Mouse (Mus musculus): ENCODE measurements around the gene Nfix. TPM values are rescaled to one million over a fixed set of nuclear protein-coding genes. Genes with fewer than 3 reads are reported as not detected.

Gene Nfix
- polyA plus RNA-seq, 1 experiment from 2014 or later: 18.4 TPM

GRCm38 (mm10) chr8:84809941-84810280 lies 9.8 kb upstream of the Nfix start:
- no peak overlapping the region for H3K27ac ChIP-seq
- no peaks in the 10 kb centered on the region for H3K9me3 ChIP-seq
- H3K9ac ChIP-seq: no peak overlapping the region
- no peak for ATAC-seq (ENCODE audit: insufficient number of reproducible peaks, insufficient read depth, low FRiP score, low TSS enrichment)
- peaks cover 10% of the 10 kb centered on the region; the same call in 1 of the 2 replicates for H3K4me1 ChIP-seq
- WGBS: 79% methylated on average over 5 of the region's 5 CpGs
- H3K4me3 ChIP-seq: no peak overlapping the region
- no peak overlapping the region for H3K4me2 ChIP-seq (replicated peaks)
- H3K36me3 ChIP-seq: no peaks in the 10 kb centered on the region
- H3K27me3 ChIP-seq: peaks cover 69% of the 10 kb centered on the region

GRCm38 (mm10) chr8:84809109-84809940 lies 9.2 kb upstream of the Nfix start:
- H3K27me3 ChIP-seq: peaks cover 71% of the 10 kb centered on the region
- peaks cover 10% of the 10 kb centered on the region; the same call in 1 of the 2 replicates for H3K4me1 ChIP-seq
- no peaks in the 10 kb centered on the region for H3K36me3 ChIP-seq
- no peak overlapping the region for H3K4me2 ChIP-seq (replicated peaks)
- 60% methylated on average over 12 of the region's 12 CpGs for WGBS
- no peak overlapping the region for H3K27ac ChIP-seq
- H3K9ac ChIP-seq: no peak overlapping the region
- no peak for ATAC-seq (ENCODE audit: insufficient number of reproducible peaks, insufficient read depth, low FRiP score, low TSS enrichment)
- no peak overlapping the region for H3K4me3 ChIP-seq
- H3K9me3 ChIP-seq: no peaks in the 10 kb centered on the region

- no peak for ATAC-seq (ENCODE audit: insufficient number of reproducible peaks, insufficient read depth, low FRiP score, low TSS enrichment)
- H3K27ac ChIP-seq: no peak overlapping the region
- H3K27me3 ChIP-seq: peaks cover 78% of the 10 kb centered on the region
- H3K4me1 ChIP-seq: peaks cover 12% of the 10 kb centered on the region
- WGBS: 96% methylated on average over 5 of the region's 5 CpGs
- no peak overlapping the region for H3K4me2 ChIP-seq (replicated peaks)
- H3K36me3 ChIP-seq: no peaks in the 10 kb centered on the region
- H3K9ac ChIP-seq: no peak overlapping the region
- H3K4me3 ChIP-seq: no peak overlapping the region
- no peaks in the 10 kb centered on the region for H3K9me3 ChIP-seq
Measured at GRCm38 (mm10) chr8:84806031-84806430, 5.9 kb upstream of the Nfix start.

- H3K9ac ChIP-seq: peak overlapping the region; percentile 94
- peak overlapping the region; percentile 67 for H3K4me3 ChIP-seq
- H3K27ac ChIP-seq: peak overlapping the region; percentile 71
- H3K4me1 ChIP-seq: peaks cover 31% of the 10 kb centered on the region
- no peaks in the 10 kb centered on the region for H3K9me3 ChIP-seq
- H3K27me3 ChIP-seq: peaks cover 89% of the 10 kb centered on the region
- under 1% methylated on average over 86 of the region's 108 CpGs for WGBS
- peak overlapping the region; percentile 67 for H3K4me2 ChIP-seq (replicated peaks)
- ATAC-seq (ENCODE audit: insufficient number of reproducible peaks, insufficient read depth, low FRiP score, low TSS enrichment): no peak
- peaks cover 13% of the 10 kb centered on the region for H3K36me3 ChIP-seq
Measured at GRCm38 (mm10) chr8:84799136-84799931, 810 bp downstream of the Nfix start.

GRCm38 (mm10) chr8:84798446-84799135 lies 1.6 kb downstream of the Nfix start:
- Histone ChIP-seq H3K27ac (no peak overlapping the region), H3K36me3 (peaks cover 13% of the 10 kb centered on the region), H3K9ac (peak overlapping the region; percentile 94), H3K27me3 (peaks cover 89% of the 10 kb centered on the region), H3K9me3 (no peaks in the 10 kb centered on the region), H3K4me3 (peak overlapping the region; percentile 67), H3K4me2 (replicated peaks) (peak overlapping the region; percentile 67), H3K4me1 (peaks cover 37% of the 10 kb centered on the region)
- 34% methylated on average over 10 of the region's 10 CpGs for WGBS
- ATAC-seq (ENCODE audit: insufficient number of reproducible peaks, insufficient read depth, low FRiP score, low TSS enrichment): no peak

GRCm38 (mm10) chr8:84797971-84798370 lies 2.2 kb downstream of the Nfix start:
- Histone ChIP-seq H3K4me1 (peaks cover 32% of the 10 kb centered on the region), H3K4me2 (replicated peaks) (peak overlapping the region; percentile 67), H3K27ac (no peak overlapping the region), H3K27me3 (peaks cover 90% of the 10 kb centered on the region), H3K9me3 (no peaks in the 10 kb centered on the region), H3K4me3 (peak overlapping the region; percentile 67; the same call in 1 of the 2 replicates), H3K36me3 (peaks cover 13% of the 10 kb centered on the region), H3K9ac (no peak overlapping the region)
- 77% methylated on average over 6 of the region's 6 CpGs for WGBS
- ATAC-seq (ENCODE audit: insufficient number of reproducible peaks, insufficient read depth, low FRiP score, low TSS enrichment): no peak

- Histone ChIP-seq H3K9me3 (no peaks in the 10 kb centered on the region), H3K9ac (no peak overlapping the region), H3K4me3 (no peak overlapping the region), H3K36me3 (peaks cover 13% of the 10 kb centered on the region), H3K27me3 (peaks cover 90% of the 10 kb centered on the region), H3K27ac (no peak overlapping the region), H3K4me2 (replicated peaks) (no peak overlapping the region), H3K4me1 (peaks cover 31% of the 10 kb centered on the region)
- no peak for ATAC-seq (ENCODE audit: insufficient number of reproducible peaks, insufficient read depth, low FRiP score, low TSS enrichment)
- WGBS: 73% methylated on average over 15 of the region's 15 CpGs
Measured at GRCm38 (mm10) chr8:84797256-84797797, 2.8 kb downstream of the Nfix start.

GRCm38 (mm10) chr8:84794486-84794885 lies 5.7 kb downstream of the Nfix start:
- peaks cover 94% of the 10 kb centered on the region for H3K27me3 ChIP-seq
- no peak for ATAC-seq (ENCODE audit: insufficient number of reproducible peaks, insufficient read depth, low FRiP score, low TSS enrichment)
- H3K4me2 ChIP-seq (replicated peaks): no peak overlapping the region
- peaks cover 27% of the 10 kb centered on the region for H3K4me1 ChIP-seq
- WGBS: 42% methylated on average over 7 of the region's 7 CpGs
- H3K9me3 ChIP-seq: no peaks in the 10 kb centered on the region
- H3K27ac ChIP-seq: no peak overlapping the region
- H3K4me3 ChIP-seq: no peak overlapping the region
- H3K36me3 ChIP-seq: peaks cover 13% of the 10 kb centered on the region
- H3K9ac ChIP-seq: no peak overlapping the region

- 0 out of 2 replicates have a peak, but pooled peaks have one; percentile 18 for ATAC-seq (ENCODE audit: insufficient number of reproducible peaks, insufficient read depth, low FRiP score, low TSS enrichment)
- Histone ChIP-seq H3K4me3 (no peak overlapping the region), H3K4me1 (peaks cover 30% of the 10 kb centered on the region), H3K27me3 (peaks cover 96% of the 10 kb centered on the region), H3K36me3 (peaks cover 13% of the 10 kb centered on the region), H3K9ac (no peak overlapping the region), H3K27ac (no peak overlapping the region), H3K4me2 (replicated peaks) (no peak overlapping the region), H3K9me3 (no peaks in the 10 kb centered on the region)
- WGBS: 55% methylated on average over 13 of the region's 13 CpGs
Measured at GRCm38 (mm10) chr8:84793791-84794485, 6.2 kb downstream of the Nfix start.

GRCm38 (mm10) chr8:84793134-84793533 lies 7.0 kb downstream of the Nfix start:
- Histone ChIP-seq H3K4me1 (peaks cover 30% of the 10 kb centered on the region), H3K9ac (no peak overlapping the region; the same call in 1 of the 2 replicates), H3K27me3 (peaks cover 96% of the 10 kb centered on the region), H3K36me3 (peaks cover 13% of the 10 kb centered on the region), H3K4me3 (no peak overlapping the region), H3K4me2 (replicated peaks) (no peak overlapping the region), H3K27ac (no peak overlapping the region), H3K9me3 (no peaks in the 10 kb centered on the region)
- 77% methylated on average over 9 of the region's 9 CpGs for WGBS
- ATAC-seq (ENCODE audit: insufficient number of reproducible peaks, insufficient read depth, low FRiP score, low TSS enrichment): no peak
